Mouse (Mus musculus) lung, embryonic 14.5 days (tissue): ENCODE data around the gene Egfem1. TPM values are rescaled to one million over a fixed set of nuclear protein-coding genes. Genes with fewer than 3 reads are reported as not detected.

Source experiments
- ATAC-seq: fragments of 200-750 bp; cut with Nextera tagmentation; 2 replicates; pipeline ENCODE4 v1.8.0; 2017; ENCODE audit warnings: mild to moderate bottlenecking, moderate TSS enrichment, moderate library complexity; ENCODE audit not compliant: insufficient read depth
- DNase-seq: peaks from one replicate; pipeline ENCODE4 v3.0.0-alpha.2; 2015
- H3K27ac ChIP-seq: fragments of 300-500 bp; sonication (generic); 2 replicates; pipeline ENCODE4 v1.5.1; 2014; ENCODE audit warnings: low read depth, mild to moderate bottlenecking, moderate library complexity
- H3K27me3 ChIP-seq: fragments of 300-500 bp; sonication (generic); 2 replicates; pipeline ENCODE4 v1.6.1; 2014; ENCODE audit warnings: low read length, control low read depth; ENCODE audit not compliant: insufficient read depth
- H3K36me3 ChIP-seq: fragments of 300-500 bp; sonication (generic); 2 replicates; pipeline ENCODE4 v1.6.1; 2014; ENCODE audit warnings: control low read depth; ENCODE audit not compliant: insufficient read depth
- H3K4me1 ChIP-seq: fragments of 300-500 bp; sonication (generic); 2 replicates; pipeline ENCODE4 v1.6.1; 2014; ENCODE audit warnings: antibody characterized with exemption, control low read depth; ENCODE audit not compliant: insufficient read depth
- H3K4me2 ChIP-seq: fragments of 300-500 bp; sonication (generic); 2 replicates; pipeline ENCODE4 v1.6.1; 2014; ENCODE audit warnings: mild to moderate bottlenecking
- H3K4me3 ChIP-seq: fragments of 300-500 bp; sonication (generic); 2 replicates; pipeline ENCODE4 v1.5.1; 2014; ENCODE audit warnings: low read depth, low read length
- H3K9ac ChIP-seq: fragments of 300-500 bp; sonication (generic); 2 replicates; pipeline ENCODE4 v1.6.1; 2014
- H3K9me3 ChIP-seq: fragments of 300-500 bp; sonication (generic); 2 replicates; pipeline ENCODE4 v1.6.1; 2016; ENCODE audit warnings: low read depth, low read length, control low read depth
- CTCF ChIP-seq: IDR thresholded peaks from 2 replicates; pipeline ENCODE4 v1.5.1; 2016; ENCODE audit warnings: antibody characterized with exemption, low read depth
- WGBS: fragments of 180-500 bp; shearing (Covaris S2); extraction: QIAGEN DNeasy Blood & Tissue Kit; methylation state at CpG from one replicate; pipeline ENCODE4 v1.1.7; 2014; 5-methylcytosine and 5-hydroxymethylcytosine counted together
- polyA plus RNA-seq: library from polyadenylated mRNA; unstranded; fragments of >200 nt; fragmentation: Nextera tagmentation; extraction: Ambion mirVana; gene quantifications from 2 replicates; pipeline ENCODE4 v1.2.1, GENCODE M21; 2014

Egfem1 gene
- polyA plus RNA-seq, 1 experiment from 2014 or later = 6.7 TPM

GRCm38 (mm10) chr3:29432109-29433091 is 350.6 kb downstream of the Egfem1 start:
- Histone ChIP-seq H3K9ac (no peak overlapping the region), H3K36me3 (no peaks in the 10 kb centered on the region), H3K4me1 (no peaks in the 10 kb centered on the region), H3K9me3 (no peaks in the 10 kb centered on the region), H3K27me3 (no peaks in the 10 kb centered on the region), H3K4me3 (no peak overlapping the region), H3K4me2 (no peak overlapping the region), H3K27ac (no peak overlapping the region)
- ATAC-seq (no peak), DNase-seq (no peak)
- TF ChIP-seq CTCF = no peak
- 55% methylated on average over 10 of the region's 10 CpGs for WGBS

GRCm38 (mm10) chr3:29443024-29443423 is 361.2 kb downstream of the Egfem1 start:
- H3K27ac ChIP-seq = no peak overlapping the region
- H3K27me3 ChIP-seq = no peaks in the 10 kb centered on the region
- H3K4me1 ChIP-seq = no peaks in the 10 kb centered on the region
- no peak for TF ChIP-seq CTCF
- DNase-seq (no peak), ATAC-seq (no peak)
- 86% methylated on average over 6 of the region's 6 CpGs for WGBS
- no peak overlapping the region for H3K9ac ChIP-seq
- H3K9me3 ChIP-seq = no peaks in the 10 kb centered on the region
- H3K36me3 ChIP-seq = no peaks in the 10 kb centered on the region
- no peak overlapping the region for H3K4me3 ChIP-seq
- H3K4me2 ChIP-seq = no peak overlapping the region

- Histone ChIP-seq H3K27ac (no peak overlapping the region), H3K27me3 (no peaks in the 10 kb centered on the region), H3K4me1 (no peaks in the 10 kb centered on the region), H3K4me3 (no peak overlapping the region), H3K36me3 (no peaks in the 10 kb centered on the region), H3K9me3 (no peaks in the 10 kb centered on the region), H3K9ac (no peak overlapping the region), H3K4me2 (no peak overlapping the region)
- ATAC-seq (no peak; the same call in 1 of the 2 replicates), DNase-seq (peak; percentile 78)
- WGBS = 31% methylated on average over 5 of the region's 5 CpGs
- no peak for TF ChIP-seq CTCF
These were observed 362.8 kb downstream of the Egfem1 start for GRCm38 (mm10) chr3:29444661-29445060.

GRCm38 (mm10) chr3:29446081-29446480 is 364.3 kb downstream of the Egfem1 start:
- Histone ChIP-seq H3K4me1 (no peaks in the 10 kb centered on the region), H3K36me3 (no peaks in the 10 kb centered on the region), H3K27me3 (no peaks in the 10 kb centered on the region), H3K9ac (no peak overlapping the region), H3K4me3 (no peak overlapping the region), H3K9me3 (no peaks in the 10 kb centered on the region), H3K27ac (no peak overlapping the region), H3K4me2 (no peak overlapping the region)
- DNase-seq = peak; percentile 33
- ATAC-seq = peak; percentile 31; the same call in 1 of the 2 replicates
- TF ChIP-seq CTCF = no peak
- 45% methylated on average over 3 of the region's 3 CpGs for WGBS

- Histone ChIP-seq H3K4me1 (no peaks in the 10 kb centered on the region), H3K27me3 (no peaks in the 10 kb centered on the region), H3K9ac (no peak overlapping the region), H3K4me2 (no peak overlapping the region), H3K4me3 (no peak overlapping the region), H3K9me3 (no peaks in the 10 kb centered on the region), H3K27ac (no peak overlapping the region), H3K36me3 (no peaks in the 10 kb centered on the region)
- TF ChIP-seq CTCF = no peak
- DNase-seq (no peak), ATAC-seq (no peak)
- 67% methylated on average over 5 of the region's 5 CpGs for WGBS
These were observed 367.1 kb downstream of the Egfem1 start for GRCm38 (mm10) chr3:29448829-29449406.

GRCm38 (mm10) chr3:29498211-29498610 is 416.4 kb downstream of the Egfem1 start:
- 67% methylated on average over 2 of the region's 2 CpGs for WGBS
- Histone ChIP-seq H3K4me3 (no peak overlapping the region), H3K4me1 (no peaks in the 10 kb centered on the region), H3K9ac (no peak overlapping the region), H3K4me2 (no peak overlapping the region), H3K27me3 (no peaks in the 10 kb centered on the region), H3K27ac (no peak overlapping the region), H3K9me3 (no peaks in the 10 kb centered on the region), H3K36me3 (no peaks in the 10 kb centered on the region)
- DNase-seq (no peak), ATAC-seq (no peak)
- TF ChIP-seq CTCF = no peak

GRCm38 (mm10) chr3:29499188-29499587 is 417.4 kb downstream of the Egfem1 start:
- DNase-seq = no peak

More at GRCm38 (mm10) chr3:29499188-29499587, 417.4 kb downstream of the Egfem1 start:
- H3K9me3 ChIP-seq = no peaks in the 10 kb centered on the region
- TF ChIP-seq CTCF = no peak
- H3K4me2 ChIP-seq = no peak overlapping the region
- no peaks in the 10 kb centered on the region for H3K36me3 ChIP-seq
- 77% methylated on average over 6 of the region's 6 CpGs for WGBS
- no peak for ATAC-seq
- no peaks in the 10 kb centered on the region for H3K4me1 ChIP-seq
- H3K27me3 ChIP-seq = no peaks in the 10 kb centered on the region
- H3K9ac ChIP-seq = no peak overlapping the region
- no peak overlapping the region for H3K4me3 ChIP-seq
- H3K27ac ChIP-seq = no peak overlapping the region
